Mouse (Mus musculus) common myeloid progenitor, adult 5-6 weeks (primary cell): ENCODE data around the gene Ntrk3. TPM values are rescaled to one million over a fixed set of nuclear protein-coding genes. Genes with fewer than 3 reads are reported as not detected.

Source experiments
- ATAC-seq: replicated peaks from 2 replicates; pipeline ENCODE4 v1.8.0; 2016; ENCODE audit warnings: low read depth, mild to moderate bottlenecking, moderate TSS enrichment, inconsistent platforms; ENCODE audit not compliant: poor library complexity, severe bottlenecking
- total RNA-seq: library from RNA; stranded (forward); fragments of 200-1000, 187-1606 nt; gene quantifications from 2 replicates; pipeline ENCODE4 v1.2.3, GENCODE M21; 2017

The Ntrk3 gene
- total RNA-seq, 1 experiment from 2014 or later, result not detected

GRCm38 (mm10) chr7:78652296-78652695, 85.5 kb downstream of the Ntrk3 start:
- peak; percentile 76 for ATAC-seq

GRCm38 (mm10) chr7:78651540-78651939, 86.3 kb downstream of the Ntrk3 start:
- no peak for ATAC-seq

- ATAC-seq, result peak; percentile 71
Observed at GRCm38 (mm10) chr7:78643667-78644066, 94.1 kb downstream of the Ntrk3 start.

GRCm38 (mm10) chr7:78623686-78624085, 114.1 kb downstream of the Ntrk3 start:
- ATAC-seq, result no peak

GRCm38 (mm10) chr7:78621115-78621514, 116.7 kb downstream of the Ntrk3 start:
- no peak for ATAC-seq

- ATAC-seq, result no peak
Observed at GRCm38 (mm10) chr7:78619818-78620577, 117.8 kb downstream of the Ntrk3 start.

- ATAC-seq, result no peak
Observed at GRCm38 (mm10) chr7:78605538-78606130, 132.2 kb downstream of the Ntrk3 start.

- no peak for ATAC-seq
Observed at GRCm38 (mm10) chr7:78603922-78604321, 133.9 kb downstream of the Ntrk3 start.

GRCm38 (mm10) chr7:78601851-78602250, 136.0 kb downstream of the Ntrk3 start:
- no peak for ATAC-seq

GRCm38 (mm10) chr7:78600886-78601285, 136.9 kb downstream of the Ntrk3 start:
- no peak for ATAC-seq

- ATAC-seq, result no peak
Observed at GRCm38 (mm10) chr7:78599941-78600677, 137.7 kb downstream of the Ntrk3 start.

GRCm38 (mm10) chr7:78598147-78598546, 139.7 kb downstream of the Ntrk3 start:
- ATAC-seq, result peak; percentile 50; the same call in 1 of the 2 replicates

GRCm38 (mm10) chr7:78597251-78598129, 140.3 kb downstream of the Ntrk3 start:
- no peak for ATAC-seq

- ATAC-seq, result no peak
Observed at GRCm38 (mm10) chr7:78596556-78596955, 141.3 kb downstream of the Ntrk3 start.

- ATAC-seq, result peak; percentile 87
Observed at GRCm38 (mm10) chr7:78595895-78596294, 141.9 kb downstream of the Ntrk3 start.

- no peak for ATAC-seq
Observed at GRCm38 (mm10) chr7:78592948-78593347, 144.9 kb downstream of the Ntrk3 start.

- ATAC-seq, result no peak
Observed at GRCm38 (mm10) chr7:78592172-78592571, 145.6 kb downstream of the Ntrk3 start.

- no peak for ATAC-seq
Observed at GRCm38 (mm10) chr7:78589766-78590165, 148.0 kb downstream of the Ntrk3 start.

- ATAC-seq, result 0 out of 2 replicates have a peak, but pooled peaks have one; percentile 11
Observed at GRCm38 (mm10) chr7:78586800-78587199, 151.0 kb downstream of the Ntrk3 start.

GRCm38 (mm10) chr7:78585960-78586359, 151.9 kb downstream of the Ntrk3 start:
- ATAC-seq, result no peak
